ENCODE assay signal across 30 mouse cellular contexts in genomic region chr6:17646107-17646506, GRCm38 (mm10). TPM values are rescaled to one million over a fixed set of nuclear protein-coding genes. Genes with fewer than 3 reads are reported as not detected.
DNase-seq lines count a peak whose midpoint lies in the region; ATAC-seq and TF ChIP-seq lines count a peak whose summit lies in the region.
"Had no signal": no experiment of that assay in that cellular context is flagged by ENCODE, and none has a peak within 500 bp of the region (broad histone marks: within the 10 kb centered on the region; RNA-seq: fewer than 3 reads in every experiment).

No protein-coding gene starts in this region.

- H3K27ac ChIP-seq in liver, postnatal 0 days (ENCODE audit: low read depth): 0 out of 2 replicates have a peak overlapping the region, but pooled peaks have one; percentile 11
- no peak overlapping the region for H3K27ac ChIP-seq in liver, embryonic 12.5 days
- no peak overlapping the region for H3K27ac ChIP-seq in intestine, embryonic 16.5 days (ENCODE audit: low read length)
- H3K27ac ChIP-seq: embryonic facial prominence, embryonic 10.5 days; embryonic facial prominence, embryonic 15.5 days; hindbrain, embryonic 14.5 days; macrophage; neural tube, embryonic 12.5 days had no signal

- ATAC-seq in liver, postnatal 0 days: no peak
- ATAC-seq in liver, embryonic 12.5 days: no peak
- ATAC-seq in intestine, embryonic 16.5 days: peak; percentile 45; the same call in 1 of the 2 replicates
- peak; percentile 58 for ATAC-seq in megakaryocyte-erythroid progenitor cell, adult 5-6 weeks (replicated peaks; ENCODE audit: low FRiP score, low TSS enrichment, poor library complexity, severe bottlenecking)
- ATAC-seq: activated CD4-positive, CD25-positive, alpha-beta regulatory T cell, adult 4 months; CD4-positive, CD25-positive, alpha-beta regulatory T cell, adult 4 months; forebrain, embryonic 14.5 days; midbrain, embryonic 16.5 days had no signal

- H3K9ac ChIP-seq in liver, postnatal 0 days (replicated peaks): no peak overlapping the region
- H3K9ac ChIP-seq in liver, embryonic 12.5 days: no peak overlapping the region
- H3K9ac ChIP-seq in intestine, embryonic 16.5 days (ENCODE audit: low read depth, low read length): no peak overlapping the region
- H3K9ac ChIP-seq: embryonic facial prominence, embryonic 15.5 days; hindbrain, embryonic 14.5 days; neural tube, embryonic 12.5 days had no signal

- no peak for TF ChIP-seq EP300 in liver, postnatal 0 days (IDR thresholded peaks at IDR 0.05; ENCODE audit: low read depth)

- 30% methylated on average over 3 of the region's 3 CpGs for WGBS in liver, postnatal 0 days (ENCODE audit: insufficient replicate concordance)
- WGBS in liver, embryonic 12.5 days (ENCODE audit: insufficient replicate concordance): 28% methylated on average over 3 of the region's 3 CpGs
- 32% methylated on average over 3 of the region's 3 CpGs for WGBS in intestine, embryonic 16.5 days

- H3K27me3 ChIP-seq in liver, postnatal 0 days (ENCODE audit: insufficient read depth, low read length): no peaks in the 10 kb centered on the region
- no peaks in the 10 kb centered on the region for H3K27me3 ChIP-seq in liver, embryonic 12.5 days (replicated peaks)
- no peaks in the 10 kb centered on the region for H3K27me3 ChIP-seq in intestine, embryonic 16.5 days (replicated peaks; ENCODE audit: control insufficient read depth, insufficient read depth, low read length)
- H3K27me3 ChIP-seq: embryonic facial prominence, embryonic 15.5 days; neural tube, embryonic 12.5 days had no signal

- H3K4me1 ChIP-seq in liver, postnatal 0 days (ENCODE audit: insufficient read depth): peaks cover 9% of the 10 kb centered on the region
- peaks cover 27% of the 10 kb centered on the region for H3K4me1 ChIP-seq in liver, embryonic 12.5 days
- peaks cover 22% of the 10 kb centered on the region for H3K4me1 ChIP-seq in intestine, embryonic 16.5 days (ENCODE audit: control insufficient read depth, insufficient read depth, low read length)
- H3K4me1 ChIP-seq: embryonic facial prominence, embryonic 15.5 days; neural tube, embryonic 12.5 days had no signal

- no peak for DNase-seq in liver, postnatal 0 days
- DNase-seq in urinary bladder, postnatal 10 days (ENCODE audit: low spot score): no peak
- DNase-seq in thymus, postnatal 4 days: no peak
- no peak for DNase-seq in spleen, postnatal 14 days (ENCODE audit: low spot score in 2 of 2)
- DNase-seq: adrenal gland, adult 2 months; cerebellum, adult 2 months; cerebellum, postnatal 14 days; gastrocnemius, postnatal 25 days; heart, adult 18-20 months; kidney, adult 2 months; kidney, postnatal 4 days; left cerebral cortex, postnatal 4 days; lung, adult 2 months; lung, postnatal 10 days; thymus, postnatal 25 days had no signal

- H3K9me3 ChIP-seq in liver, postnatal 0 days (ENCODE audit: low read length): no peaks in the 10 kb centered on the region
- no peaks in the 10 kb centered on the region for H3K9me3 ChIP-seq in liver, embryonic 12.5 days (replicated peaks)
- H3K9me3 ChIP-seq in intestine, embryonic 16.5 days (ENCODE audit: control insufficient read depth, low read length): no peaks in the 10 kb centered on the region
- H3K9me3 ChIP-seq: embryonic facial prominence, embryonic 10.5 days; embryonic facial prominence, embryonic 15.5 days; neural tube, embryonic 12.5 days had no signal

- H3K36me3 ChIP-seq in liver, postnatal 0 days (replicated peaks; ENCODE audit: insufficient read depth, low read length): peaks cover 21% of the 10 kb centered on the region
- H3K36me3 ChIP-seq in liver, embryonic 12.5 days: peaks cover 26% of the 10 kb centered on the region
- H3K36me3 ChIP-seq in intestine, embryonic 16.5 days (ENCODE audit: control insufficient read depth, insufficient read depth, low read length): peaks cover 2% of the 10 kb centered on the region; the same call in 1 of the 2 replicates

- TF ChIP-seq CTCF in liver, postnatal 0 days (IDR thresholded peaks at IDR 0.05; ENCODE audit: low read depth): no peak

- H3K4me3 ChIP-seq in liver, postnatal 0 days (ENCODE audit: low read depth, low read length): no peak overlapping the region
- H3K4me3 ChIP-seq in liver, embryonic 12.5 days: no peak overlapping the region
- no peak overlapping the region for H3K4me3 ChIP-seq in intestine, embryonic 16.5 days (ENCODE audit: low read length)
- H3K4me3 ChIP-seq: embryonic facial prominence, embryonic 10.5 days; embryonic facial prominence, embryonic 15.5 days; neural tube, embryonic 12.5 days had no signal

- H3K4me2 ChIP-seq in liver, postnatal 0 days (ENCODE audit: low read depth, low read length): no peak overlapping the region
- no peak overlapping the region for H3K4me2 ChIP-seq in liver, embryonic 12.5 days
- no peak overlapping the region for H3K4me2 ChIP-seq in intestine, embryonic 16.5 days (ENCODE audit: low read depth, low read length)
- H3K4me2 ChIP-seq: embryonic facial prominence, embryonic 15.5 days; heart, embryonic 11.5 days; hindbrain, embryonic 14.5 days; liver, embryonic 11.5 days; midbrain, embryonic 11.5 days; neural tube, embryonic 12.5 days had no signal

RNA-seq across cellular contexts. Expression of gene Capza2, which starts 10.1 kb away (rescaled TPM):
- 104 and 107 TPM in 2 replicates for polyA plus RNA-seq in liver, postnatal 0 days (2015; fragmentation: Nextera tagmentation; extraction: Ambion mirVana)
- polyA plus RNA-seq in liver, embryonic 12.5 days (2016; fragmentation: Nextera tagmentation; extraction: Ambion mirVana): 103 TPM in 2 replicates
- polyA plus RNA-seq in intestine, embryonic 16.5 days (2015; fragmentation: Nextera tagmentation; extraction: Ambion mirVana): 235 and 245 TPM in 2 replicates
- 75.8 and 85.8 TPM in 2 replicates for total RNA-seq in megakaryocyte-erythroid progenitor cell, adult 5-6 weeks (2014; fragmentation: Nextera tagmentation)
- 190 and 260 TPM in 2 replicates for total RNA-seq in megakaryocyte-erythroid progenitor cell, adult 5-6 weeks (2017)

RNA-seq across cellular contexts. Expression of gene St7, which starts 46.6 kb away (rescaled TPM):
- polyA plus RNA-seq in liver, postnatal 0 days (2015; fragmentation: Nextera tagmentation; extraction: Ambion mirVana): 11.0 and 11.9 TPM in 2 replicates
- polyA plus RNA-seq in liver, embryonic 12.5 days (2016; fragmentation: Nextera tagmentation; extraction: Ambion mirVana): 13.8 and 14.5 TPM in 2 replicates
- 20.5 and 21.8 TPM in 2 replicates for polyA plus RNA-seq in intestine, embryonic 16.5 days (2015; fragmentation: Nextera tagmentation; extraction: Ambion mirVana)
- total RNA-seq in megakaryocyte-erythroid progenitor cell, adult 5-6 weeks (2014; fragmentation: Nextera tagmentation): 43.4 and 60.5 TPM in 2 replicates
- total RNA-seq in megakaryocyte-erythroid progenitor cell, adult 5-6 weeks (2017): 38.4 and 38.6 TPM in 2 replicates

Comparison
In these comparisons a context has a peak if more than half of its experiments do, and no peak if none do; other contexts are left out.
1. ATAC-seq: peak in intestine, embryonic 16.5 days (single experiment) and megakaryocyte-erythroid progenitor cell, adult 5-6 weeks (single experiment); none in liver, postnatal 0 days (single experiment) and liver, embryonic 12.5 days (single experiment).